Mouse (Mus musculus) hindbrain, postnatal 0 days (tissue): ENCODE data around the gene Aldh2. TPM values are rescaled to one million over a fixed set of nuclear protein-coding genes. Genes with fewer than 3 reads are reported as not detected.

Experiments
- ATAC-seq: fragments of 200-750 bp; cut with Nextera tagmentation; 2 replicates; pipeline ENCODE4 v1.8.0; 2017; ENCODE audit warnings: mild to moderate bottlenecking, moderate TSS enrichment, moderate library complexity
- DNase-seq: peaks from one replicate; pipeline ENCODE4 v3.0.0-alpha.2; 2015; ENCODE audit warnings: low spot score
- H3K27ac ChIP-seq: fragments of 300-500 bp; sonication (generic); 2 replicates; pipeline ENCODE4 v1.5.1; 2014; ENCODE audit warnings: mild to moderate bottlenecking
- H3K27me3 ChIP-seq: fragments of 300-500 bp; sonication (generic); 2 replicates; pipeline ENCODE4 v1.6.1; 2014; ENCODE audit warnings: low read length, mixed read lengths; ENCODE audit not compliant: insufficient read depth
- H3K36me3 ChIP-seq: fragments of 300-500 bp; sonication (generic); 2 replicates; pipeline ENCODE4 v1.6.1; 2014; ENCODE audit warnings: low read length, mixed read lengths; ENCODE audit not compliant: insufficient read depth
- H3K4me1 ChIP-seq: fragments of 300-500 bp; sonication (generic); 2 replicates; pipeline ENCODE4 v1.6.1; 2014; ENCODE audit warnings: antibody characterized with exemption, low read length, mixed read lengths; ENCODE audit not compliant: insufficient read depth
- H3K4me2 ChIP-seq: fragments of 300-500 bp; sonication (generic); 2 replicates; pipeline ENCODE4 v1.6.1; 2014; ENCODE audit warnings: low read depth, mild to moderate bottlenecking, low read length, moderate library complexity, mixed read lengths
- H3K4me3 ChIP-seq: fragments of 300-500 bp; sonication (generic); 2 replicates; pipeline ENCODE4 v1.5.1; 2014; ENCODE audit warnings: low read length
- H3K9ac ChIP-seq: fragments of 300-500 bp; sonication (generic); replicated peaks from 2 replicates; pipeline ENCODE4 v1.6.1; 2014; ENCODE audit warnings: mild to moderate bottlenecking, low read length, moderate library complexity, mixed read lengths
- H3K9me3 ChIP-seq: fragments of 300-500 bp; sonication (generic); 2 replicates; pipeline ENCODE4 v1.6.1; 2016; ENCODE audit warnings: low read length, mixed read lengths
- CTCF ChIP-seq: IDR thresholded peaks from 2 replicates; pipeline ENCODE4 v1.5.1; 2016; ENCODE audit warnings: antibody characterized with exemption, control low read depth, low read depth
- WGBS: fragments of 180-500 bp; shearing (Covaris S2); extraction: QIAGEN DNeasy Blood & Tissue Kit; methylation state at CpG from one replicate; pipeline ENCODE4 v1.1.7; 2014; 5-methylcytosine and 5-hydroxymethylcytosine counted together
- polyA plus RNA-seq: library from polyadenylated mRNA; unstranded; fragments of >200 nt; fragmentation: Nextera tagmentation; extraction: Ambion mirVana; gene quantifications from 2 replicates; pipeline ENCODE4 v1.2.1, GENCODE M21; 2015
- total RNA-seq: library from RNA; depleted of rRNA; stranded (reverse); fragments of >200 nt; gene quantifications from 2 replicates; pipeline ENCODE4 v1.2.3, GENCODE M21; 2014

The Aldh2 gene
- total and polyA plus RNA-seq, 2 experiments from 2014 or later: 106 to 150 TPM

GRCm38 (mm10) chr5:121562436-121562835 lies 31.2 kb downstream of the Aldh2 start:
- Histone ChIP-seq H3K9me3 (no peaks in the 10 kb centered on the region), H3K4me3 (no peak overlapping the region), H3K27ac (no peak overlapping the region), H3K4me1 (no peaks in the 10 kb centered on the region), H3K27me3 (no peaks in the 10 kb centered on the region), H3K36me3 (no peaks in the 10 kb centered on the region), H3K4me2 (no peak overlapping the region), H3K9ac (no peak overlapping the region)
- TF ChIP-seq CTCF: no peak
- ATAC-seq (no peak), DNase-seq (no peak)
- 92% methylated on average over 3 of the region's 3 CpGs for WGBS

- 86% methylated on average over 7 of the region's 7 CpGs for WGBS
- Histone ChIP-seq H3K4me3 (no peak overlapping the region), H3K9ac (no peak overlapping the region), H3K9me3 (no peaks in the 10 kb centered on the region), H3K27me3 (no peaks in the 10 kb centered on the region), H3K4me2 (no peak overlapping the region), H3K27ac (no peak overlapping the region), H3K4me1 (peaks cover 4% of the 10 kb centered on the region; the same call in 1 of the 2 replicates), H3K36me3 (no peaks in the 10 kb centered on the region)
- DNase-seq (no peak), ATAC-seq (no peak)
- TF ChIP-seq CTCF: no peak
Measured at GRCm38 (mm10) chr5:121549196-121549595, 44.4 kb downstream of the Aldh2 start.

- DNase-seq (no peak), ATAC-seq (no peak)
- H3K4me3 ChIP-seq: no peak overlapping the region
- H3K4me2 ChIP-seq: no peak overlapping the region
- H3K4me1 ChIP-seq: peaks cover 7% of the 10 kb centered on the region
- H3K27me3 ChIP-seq: no peaks in the 10 kb centered on the region
- no peaks in the 10 kb centered on the region for H3K9me3 ChIP-seq
- no peak overlapping the region for H3K9ac ChIP-seq
- TF ChIP-seq CTCF: no peak
- no peak overlapping the region for H3K27ac ChIP-seq
- H3K36me3 ChIP-seq: no peaks in the 10 kb centered on the region
- WGBS: 96% methylated on average over 3 of the region's 3 CpGs
Measured at GRCm38 (mm10) chr5:121547084-121547483, 46.5 kb downstream of the Aldh2 start.

GRCm38 (mm10) chr5:121546530-121546895 lies 47.1 kb downstream of the Aldh2 start:
- WGBS: 33% methylated on average over 6 of the region's 6 CpGs
- Histone ChIP-seq H3K27ac (peak overlapping the region; percentile 93), H3K9ac (peak overlapping the region; percentile 82; the same call in 1 of the 2 replicates), H3K27me3 (no peaks in the 10 kb centered on the region), H3K4me2 (peak overlapping the region; percentile 83), H3K9me3 (no peaks in the 10 kb centered on the region), H3K4me1 (peaks cover 7% of the 10 kb centered on the region), H3K36me3 (no peaks in the 10 kb centered on the region), H3K4me3 (peak overlapping the region; percentile 64)
- DNase-seq (peak; percentile 67), ATAC-seq (peak; percentile 38; the same call in 1 of the 2 replicates)
- peak; percentile 50 for TF ChIP-seq CTCF

- ATAC-seq (peak; percentile 95), DNase-seq (peak; percentile 98)
- Histone ChIP-seq H3K4me3 (peak within 1 kb of the TSS; percentile 64), H3K9ac (peak within 1 kb of the TSS; percentile 82), H3K27me3 (no peaks in the 10 kb centered on the region), H3K4me2 (peak within 1 kb of the TSS; percentile 83), H3K36me3 (no peaks in the 10 kb centered on the region), H3K4me1 (peaks cover 7% of the 10 kb centered on the region), H3K27ac (peak within 1 kb of the TSS; percentile 93), H3K9me3 (no peaks in the 10 kb centered on the region)
- WGBS: 2% methylated on average over 55 of the region's 55 CpGs
- TF ChIP-seq CTCF: no peak
Measured at GRCm38 (mm10) chr5:121545793-121546529, 47.7 kb downstream of the Aldh2 start, which contains the start of gene Mapkapk5. Mapkapk5 (minus strand) TSS chr5:121545905.

- peak within 1 kb of the TSS; percentile 82 for H3K9ac ChIP-seq
- WGBS: under 1% methylated on average over 52 of the region's 97 CpGs
- peaks cover 7% of the 10 kb centered on the region for H3K4me1 ChIP-seq
- H3K36me3 ChIP-seq: no peaks in the 10 kb centered on the region
- peak within 1 kb of the TSS; percentile 83 for H3K4me2 ChIP-seq
- peak; percentile 50 for DNase-seq
- H3K27ac ChIP-seq: peak within 1 kb of the TSS; percentile 93
- H3K27me3 ChIP-seq: no peaks in the 10 kb centered on the region
- TF ChIP-seq CTCF: no peak
- H3K4me3 ChIP-seq: peak within 1 kb of the TSS; percentile 64
- ATAC-seq: peak; percentile 57
- no peaks in the 10 kb centered on the region for H3K9me3 ChIP-seq
Measured at GRCm38 (mm10) chr5:121544910-121545792, 48.5 kb downstream of the Aldh2 start, which contains the start of the genes Adam1a and Gm42878. Adam1a (minus strand) TSS chr5:121545482. Gm42878 (minus strand) TSS chr5:121545482.
